Mouse (Mus musculus): ENCODE results near the gene Timp3. TPM values are rescaled to one million over a fixed set of nuclear protein-coding genes. Genes with fewer than 3 reads are reported as not detected.

Gene Timp3
- total and polyA plus RNA-seq, 3 experiments: not detected

DNA sequence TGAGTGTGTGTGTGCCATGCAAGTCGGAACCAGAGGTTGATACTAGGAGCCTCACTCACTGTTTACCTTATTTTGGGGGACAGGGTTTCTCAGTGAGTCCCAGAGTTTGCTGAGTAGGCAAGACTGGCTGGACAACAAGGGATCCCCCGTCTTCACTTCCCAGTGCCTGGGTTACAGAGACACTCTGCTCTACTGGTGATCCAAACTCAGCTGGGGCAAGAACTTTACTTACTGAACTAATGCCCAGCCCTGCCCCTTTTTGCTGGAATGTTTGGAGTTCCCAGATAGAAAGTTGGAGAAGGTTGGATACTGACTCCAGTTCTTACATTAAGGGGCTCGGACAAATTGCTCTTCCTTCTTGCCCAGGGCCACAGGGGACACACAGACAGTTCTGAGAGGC, 89.2 kb downstream of the Timp3 start:
- no peaks in the 10 kb centered on the region for H3K27me3 ChIP-seq (ENCODE audit: control insufficient read depth in 1 of 2, insufficient read depth in 2 of 2, low read length in 2 of 2)
- H3K27ac ChIP-seq (ENCODE audit: control insufficient read depth, low read depth, low read length): no peak overlapping the region
- no peaks in the 10 kb centered on the region for H3K79me2 ChIP-seq (ENCODE audit: control insufficient read depth, insufficient read depth, low read length, poor library complexity)
- no peaks in the 10 kb centered on the region for H3K4me1 ChIP-seq (ENCODE audit: control insufficient read depth in 1 of 2, insufficient read depth in 2 of 2, low read length in 2 of 2)
- TF ChIP-seq MAZ (IDR thresholded peaks at IDR 0.05; ENCODE audit: low read depth, low read length) (no peak), TBP (IDR thresholded peaks at IDR 0.05; ENCODE audit: low read depth, low read length) (no peak), HCFC1 (IDR thresholded peaks at IDR 0.05; ENCODE audit: low read depth, low read length) (no peak), ZNF384 (IDR thresholded peaks at IDR 0.05; ENCODE audit: low read depth, low read length) (no peak), ZMIZ1 (IDR thresholded peaks at IDR 0.05; ENCODE audit: low read depth, low read length) (no peak), E2F4 (IDR thresholded peaks at IDR 0.05; ENCODE audit: borderline replicate concordance, low read depth, low read length) (no peak), GABPA (IDR thresholded peaks at IDR 0.05; ENCODE audit: low read depth, low read length) (no peak)
- H3K4me3 ChIP-seq (ENCODE audit: control insufficient read depth in 1 of 2, insufficient read depth in 1 of 2, low read depth in 2 of 2, low read length in 2 of 2): no peak overlapping the region
- no peak overlapping the region for H3K9ac ChIP-seq (ENCODE audit: control insufficient read depth, low read depth, low read length, poor library complexity, severe bottlenecking)
- H3K9me3 ChIP-seq (replicated peaks; ENCODE audit: insufficient read depth, low read length): no peaks in the 10 kb centered on the region
- H3K36me3 ChIP-seq (ENCODE audit: control insufficient read depth in 1 of 2, insufficient read depth in 2 of 2, low read length in 2 of 2): no peaks in the 10 kb centered on the region
- DNase-seq (ENCODE audit: low read depth, low spot score): no peak

DNA sequence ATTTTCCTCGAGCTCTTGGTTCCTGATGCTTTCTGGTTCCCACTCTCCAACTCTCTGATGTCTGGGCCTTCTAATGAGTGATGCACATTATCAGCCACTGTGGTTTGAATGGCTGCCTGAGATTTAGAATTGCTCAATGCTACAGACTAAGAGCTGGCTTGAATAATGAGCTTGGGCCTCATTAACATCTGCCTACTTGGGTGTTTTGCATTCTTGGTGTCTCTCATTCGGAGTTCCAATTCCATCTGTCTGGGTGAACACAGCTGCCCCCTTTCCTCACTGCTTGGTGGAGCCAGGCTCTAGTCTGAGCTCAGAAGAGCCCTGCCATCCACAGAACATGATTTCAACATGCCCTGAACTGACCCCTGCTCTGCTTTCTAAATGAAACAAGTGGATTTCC, 89.7 kb downstream of the Timp3 start:
- no peaks in the 10 kb centered on the region for H3K36me3 ChIP-seq (ENCODE audit: control insufficient read depth in 1 of 2, insufficient read depth in 2 of 2, low read length in 2 of 2)
- H3K4me3 ChIP-seq (ENCODE audit: control insufficient read depth in 1 of 2, insufficient read depth in 1 of 2, low read depth in 2 of 2, low read length in 2 of 2): no peak overlapping the region
- no peaks in the 10 kb centered on the region for H3K79me2 ChIP-seq (ENCODE audit: control insufficient read depth, insufficient read depth, low read length, poor library complexity)
- H3K27me3 ChIP-seq (ENCODE audit: control insufficient read depth in 1 of 2, insufficient read depth in 2 of 2, low read length in 2 of 2): no peaks in the 10 kb centered on the region
- no peak overlapping the region for H3K27ac ChIP-seq (ENCODE audit: control insufficient read depth, low read depth, low read length)
- H3K9me3 ChIP-seq (replicated peaks; ENCODE audit: insufficient read depth, low read length): no peaks in the 10 kb centered on the region
- H3K9ac ChIP-seq (ENCODE audit: control insufficient read depth, low read depth, low read length, poor library complexity, severe bottlenecking): no peak overlapping the region
- no peak for DNase-seq (ENCODE audit: low read depth, low spot score)
- TF ChIP-seq E2F4 (IDR thresholded peaks at IDR 0.05; ENCODE audit: borderline replicate concordance, low read depth, low read length) (no peak), ZMIZ1 (IDR thresholded peaks at IDR 0.05; ENCODE audit: low read depth, low read length) (no peak), USF2 (IDR thresholded peaks at IDR 0.05; ENCODE audit: borderline replicate concordance in 1 of 2, insufficient read depth in 1 of 2, low read depth in 1 of 2, low read length in 2 of 2) (no peak)
- H3K4me1 ChIP-seq (ENCODE audit: control insufficient read depth in 1 of 2, insufficient read depth in 2 of 2, low read length in 2 of 2): no peaks in the 10 kb centered on the region

DNA sequence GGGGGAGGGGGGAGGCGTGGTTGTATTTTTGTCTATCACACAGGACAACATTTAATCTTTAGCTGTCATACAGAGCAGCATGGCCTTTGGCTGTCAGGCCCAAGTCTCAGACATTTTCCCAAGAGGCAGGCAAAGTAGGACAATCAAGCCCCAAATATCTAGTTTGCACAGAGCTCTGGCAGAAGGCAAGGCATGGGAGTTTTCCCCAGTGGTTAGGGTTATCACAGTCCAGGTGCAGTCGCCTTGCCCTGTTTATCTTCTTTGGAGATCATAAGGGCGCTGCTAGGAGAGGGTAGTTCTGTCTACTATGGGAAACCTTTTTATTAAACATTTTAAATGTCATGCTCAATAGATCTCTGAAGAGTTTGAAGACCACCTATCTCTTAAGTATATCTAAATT, 92.2 kb downstream of the Timp3 start:
- H3K4me1 ChIP-seq (ENCODE audit: control insufficient read depth in 1 of 2, insufficient read depth in 2 of 2, low read length in 2 of 2): no peaks in the 10 kb centered on the region
- no peak overlapping the region for H3K4me3 ChIP-seq (ENCODE audit: control insufficient read depth in 1 of 2, insufficient read depth in 1 of 2, low read depth in 2 of 2, low read length in 2 of 2)
- H3K36me3 ChIP-seq (ENCODE audit: control insufficient read depth in 1 of 2, insufficient read depth in 2 of 2, low read length in 2 of 2): no peaks in the 10 kb centered on the region
- no peak for DNase-seq (ENCODE audit: low read depth, low spot score)
- H3K79me2 ChIP-seq (ENCODE audit: control insufficient read depth, insufficient read depth, low read length, poor library complexity): no peaks in the 10 kb centered on the region
- no peak overlapping the region for H3K27ac ChIP-seq (ENCODE audit: control insufficient read depth, low read depth, low read length)
- no peak overlapping the region for H3K9ac ChIP-seq (ENCODE audit: control insufficient read depth, low read depth, low read length, poor library complexity, severe bottlenecking)
- H3K9me3 ChIP-seq (replicated peaks; ENCODE audit: insufficient read depth, low read length): no peaks in the 10 kb centered on the region
- no peaks in the 10 kb centered on the region for H3K27me3 ChIP-seq (ENCODE audit: control insufficient read depth in 1 of 2, insufficient read depth in 2 of 2, low read length in 2 of 2)
- TF ChIP-seq MAFK (IDR thresholded peaks at IDR 0.05; ENCODE audit: borderline replicate concordance, low read depth, low read length) (no peak), NELFE (IDR thresholded peaks at IDR 0.05; ENCODE audit: low read depth, low read length) (no peak), ZKSCAN1 (IDR thresholded peaks at IDR 0.05; ENCODE audit: low read depth, low read length) (no peak), MAX (IDR thresholded peaks at IDR 0.05; ENCODE audit: low read length) (no peak), SIN3A (IDR thresholded peaks at IDR 0.05; ENCODE audit: low read length) (no peak), GABPA (IDR thresholded peaks at IDR 0.05; ENCODE audit: low read depth, low read length) (no peak), ZC3H11A (IDR thresholded peaks at IDR 0.05; ENCODE audit: low read depth, low read length) (no peak), POLR2A (IDR thresholded peaks at IDR 0.05; ENCODE audit: control insufficient read depth in 1 of 2, insufficient read depth in 1 of 2, low read depth in 1 of 2, low read length in 2 of 2, poor library complexity in 1 of 2) (no peak), GATA1 (IDR thresholded peaks at IDR 0.05; ENCODE audit: low read depth, low read length) (no peak), NRF1 (IDR thresholded peaks at IDR 0.05; ENCODE audit: insufficient read depth, low read depth, low read length, poor library complexity, severe bottlenecking) (no peak), HCFC1 (IDR thresholded peaks at IDR 0.05; ENCODE audit: low read depth, low read length) (no peak), CTCF (IDR thresholded peaks at IDR 0.05 in 2 of 3, conservative IDR thresholded peaks at IDR 0.05 in 1 of 3; ENCODE audit: control insufficient read depth in 1 of 3, insufficient read depth in 1 of 3, low read depth in 2 of 3, low read length in 3 of 3, poor library complexity in 1 of 3, severe bottlenecking in 1 of 3) (no peak), ETS1 (IDR thresholded peaks at IDR 0.05; ENCODE audit: low read depth, low read length) (no peak), MAZ (IDR thresholded peaks at IDR 0.05; ENCODE audit: low read depth, low read length) (no peak), EP300 (IDR thresholded peaks at IDR 0.05; ENCODE audit: low read depth in 1 of 2, low read length in 2 of 2) (no peak), RCOR1 (IDR thresholded peaks at IDR 0.05; ENCODE audit: low read depth, low read length) (no peak), JUND (IDR thresholded peaks at IDR 0.05; ENCODE audit: low read depth, low read length) (no peak), CHD1 (IDR thresholded peaks at IDR 0.05; ENCODE audit: low read depth, low read length) (no peak)

Measured in MEL (cell line).